Mouse (Mus musculus): ENCODE measurements around the gene Als2cr12. TPM values are rescaled to one million over a fixed set of nuclear protein-coding genes. Genes with fewer than 3 reads are reported as not detected.
A peak's percentile ranks its signal among the peaks of the same experiment; 100 is the strongest.
"Not testable (repeated sequence)": the region's sequence is repeated elsewhere in the genome, so short reads cannot be mapped to it uniquely, and the experiment has no call there.

Als2cr12 gene
- total RNA-seq (2021) = under 1 TPM in 1 of 2 experiments, not detected in 1; 0.60 TPM

DNA sequence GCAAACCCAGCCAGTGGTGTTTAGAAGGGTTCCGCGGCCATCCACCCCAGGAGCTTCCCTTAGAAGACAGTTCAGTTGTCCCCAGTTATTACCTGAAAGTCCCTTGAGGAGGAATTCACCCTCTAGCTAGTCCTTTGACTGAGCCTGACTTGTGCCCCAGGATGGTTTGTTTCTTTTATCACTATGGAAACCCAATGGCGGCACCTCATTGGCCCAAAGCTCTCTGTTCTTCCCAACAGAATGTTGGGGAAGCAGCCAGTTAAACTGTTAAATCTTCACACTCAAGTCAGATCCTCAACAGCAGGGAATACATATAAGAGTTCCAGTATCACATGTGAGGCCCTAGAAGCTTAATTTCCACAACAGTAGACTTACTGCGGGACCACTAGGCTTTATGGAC is at the start of gene Als2cr12:
Gene Als2cr12, minus strand, starts transcription at position 180 of the 400 bp plus-strand sequence.
- DNase-seq = not testable (repeated sequence)
- intact Hi-C loops (cut with DNase I) = loop anchor here (2.0 kb wide), 1 partner anchor 201 kb away; no protein-coding TSS in a partner anchor

DNA sequence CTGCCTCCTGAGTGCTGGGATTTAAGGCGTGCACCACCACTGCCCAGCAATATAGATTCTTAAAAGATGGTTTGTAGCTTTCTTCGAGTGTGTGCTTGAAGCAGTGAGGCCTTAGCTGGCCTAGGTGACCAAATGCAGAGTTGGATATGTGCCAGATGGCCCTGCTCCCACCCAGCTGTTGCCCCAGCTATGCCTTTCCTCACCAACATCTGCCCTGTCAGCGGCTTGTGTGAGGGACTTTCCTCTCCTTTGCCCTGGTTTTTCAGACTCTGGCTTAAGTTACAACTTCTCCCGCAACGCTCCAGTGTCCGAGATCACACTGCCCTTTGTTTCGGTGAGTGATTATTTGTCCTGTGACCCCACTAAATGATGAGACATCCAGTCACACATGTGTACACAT is 48.9 kb upstream of the Als2cr12 start:
- DNase-seq = no peak
- intact Hi-C loops (cut with DNase I) = no loop called here

DNA sequence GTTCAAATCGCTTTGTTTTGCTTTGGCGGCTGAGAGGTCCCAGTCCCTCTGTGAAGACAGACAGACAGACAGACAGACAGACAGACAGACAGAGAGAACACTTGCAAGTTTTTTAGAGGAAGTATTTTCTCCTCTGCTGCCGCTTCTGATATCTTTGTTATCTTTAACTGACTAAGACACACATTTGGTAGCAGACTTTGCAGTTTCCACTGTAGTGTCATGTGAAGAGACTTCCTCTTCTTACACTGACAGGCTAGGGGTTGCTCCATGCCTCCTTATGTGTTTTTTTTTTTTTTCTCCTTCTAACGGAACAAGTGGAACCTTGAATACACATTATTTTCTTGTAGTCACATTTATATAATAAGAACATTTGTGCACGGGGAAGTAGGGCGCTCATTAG is 47.5 kb upstream of the Als2cr12 start:
- intact Hi-C loops (cut with DNase I) = no loop called here
- no peak for DNase-seq

DNA sequence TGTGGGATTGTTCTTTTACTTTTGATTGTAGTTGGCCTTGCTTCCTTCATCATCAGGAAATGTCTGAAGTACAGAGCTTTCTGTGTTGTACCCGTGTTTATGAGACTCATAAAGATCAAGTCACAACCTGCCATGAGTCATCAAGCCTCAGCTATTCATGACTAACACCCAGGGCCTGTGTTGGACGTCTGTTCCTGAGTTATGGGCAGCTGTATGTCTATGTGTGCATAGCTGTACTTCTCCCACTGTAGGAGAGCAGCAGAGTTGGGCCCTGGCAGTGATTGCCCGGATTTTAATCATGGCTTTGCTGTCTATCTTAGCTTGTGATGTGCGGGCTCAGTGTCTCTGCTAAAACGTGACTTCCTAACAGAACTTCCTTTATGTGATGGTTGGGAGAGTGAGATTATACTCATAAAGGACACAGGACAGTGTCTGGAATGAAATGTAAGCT is 46.8 kb upstream of the Als2cr12 start:
- intact Hi-C loops (cut with DNase I) = no loop called here
- no peak for DNase-seq

DNA sequence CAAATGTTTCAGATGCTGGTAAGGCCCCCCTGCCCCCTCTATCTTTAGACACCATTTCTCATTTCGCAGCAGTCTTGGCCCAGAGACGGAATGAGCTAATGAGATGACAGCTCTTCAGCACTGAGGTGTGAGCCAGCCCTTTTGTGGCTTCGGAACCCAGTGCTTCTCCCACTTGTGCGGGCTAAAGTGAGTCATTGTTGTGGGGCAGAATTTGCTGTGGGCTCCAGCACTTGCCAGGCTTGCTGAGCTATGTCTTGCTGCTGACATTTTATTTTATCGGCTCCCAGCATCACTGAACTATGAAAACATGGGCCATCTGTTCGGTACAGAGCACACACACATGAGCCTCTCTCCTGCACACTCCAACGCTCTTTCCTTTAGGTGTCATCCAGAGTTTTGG is 43.7 kb upstream of the Als2cr12 start:
- intact Hi-C loops (cut with DNase I) = no loop called here
- DNase-seq = no peak

DNA sequence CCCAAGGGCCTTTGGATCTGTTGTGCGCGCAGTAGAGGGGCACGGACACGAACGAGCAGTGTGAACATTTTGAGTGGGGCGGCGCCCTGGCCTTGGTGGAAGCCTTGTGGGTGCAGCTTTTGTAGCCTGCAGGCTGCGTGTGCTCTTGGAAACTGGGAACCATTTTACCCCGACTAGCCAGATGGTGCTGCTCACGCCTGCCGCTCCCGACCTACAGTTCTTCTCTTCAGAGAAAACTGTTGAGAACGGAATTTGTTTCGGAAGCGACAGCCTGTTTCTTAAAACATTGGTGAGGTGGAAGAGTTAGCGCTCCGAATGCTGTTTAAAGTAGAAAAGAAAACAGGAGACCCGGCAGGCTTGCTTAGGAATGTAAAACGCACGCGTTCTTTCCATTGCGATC is 41.2 kb upstream of the Als2cr12 start:
- no peak for DNase-seq
- intact Hi-C loops (cut with DNase I) = no loop called here

DNA sequence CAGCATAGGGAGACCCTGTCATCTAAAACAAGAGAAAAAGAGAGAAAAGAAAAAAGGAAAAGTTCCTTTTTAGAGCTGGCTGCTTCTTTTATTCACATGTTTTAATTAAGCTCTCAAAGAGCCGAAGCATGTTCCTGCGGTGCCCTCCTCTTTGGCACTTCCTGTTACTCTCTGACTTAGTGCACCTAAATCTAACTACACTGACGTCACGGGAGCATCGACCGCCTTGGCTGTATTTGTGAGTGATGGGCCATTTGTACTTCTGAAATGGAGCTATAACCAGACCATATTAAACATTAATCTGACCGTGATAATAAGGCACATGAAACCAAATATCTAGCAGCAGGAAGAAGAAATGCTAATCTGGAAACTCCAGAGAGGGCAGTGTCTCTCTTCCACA is 40.2 kb upstream of the Als2cr12 start:
- intact Hi-C loops (cut with DNase I) = no loop called here
- no peak for DNase-seq

DNA sequence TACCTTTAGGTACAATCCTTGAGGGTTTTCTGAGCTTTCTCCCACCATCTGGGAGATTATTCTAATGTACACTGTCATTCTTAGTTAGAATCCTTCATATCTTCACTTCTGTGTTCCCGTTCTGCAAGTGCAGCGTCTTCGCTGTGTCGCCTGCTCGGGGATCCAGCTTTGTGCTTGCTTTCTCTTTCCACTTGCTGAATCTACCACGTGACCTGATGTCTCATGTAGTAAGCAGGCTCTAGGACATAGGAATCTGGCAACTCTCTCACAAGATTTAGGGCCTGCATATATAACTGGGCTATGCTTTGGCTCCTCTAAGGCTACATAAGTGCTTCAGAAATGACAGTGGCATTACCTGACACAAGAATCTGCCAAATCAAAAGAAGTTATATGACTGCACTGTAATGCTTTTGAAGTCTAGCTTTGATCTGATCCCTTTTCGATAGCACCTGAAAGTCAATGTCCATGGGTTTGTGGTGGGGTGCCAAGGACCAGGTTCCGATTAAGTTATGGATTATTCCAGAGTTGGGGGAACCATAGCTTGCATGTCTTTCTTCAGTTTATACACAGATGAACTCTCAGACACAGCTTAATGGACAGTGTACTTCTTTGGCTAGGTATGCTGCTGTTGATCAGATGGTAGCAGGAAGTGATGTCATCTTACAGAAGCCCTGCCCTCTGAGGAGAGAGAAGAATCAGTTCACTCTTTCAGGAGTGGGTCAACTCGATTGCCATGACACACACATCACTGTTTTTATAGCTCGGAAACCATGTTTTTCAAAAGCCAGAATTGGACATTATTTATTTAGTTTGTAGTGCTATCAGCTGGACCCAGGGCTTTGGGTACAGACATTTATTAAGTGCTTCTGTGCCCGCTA is 38.5 kb upstream of the Als2cr12 start:
- no peak for DNase-seq
- intact Hi-C loops (cut with DNase I) = no loop called here

DNA sequence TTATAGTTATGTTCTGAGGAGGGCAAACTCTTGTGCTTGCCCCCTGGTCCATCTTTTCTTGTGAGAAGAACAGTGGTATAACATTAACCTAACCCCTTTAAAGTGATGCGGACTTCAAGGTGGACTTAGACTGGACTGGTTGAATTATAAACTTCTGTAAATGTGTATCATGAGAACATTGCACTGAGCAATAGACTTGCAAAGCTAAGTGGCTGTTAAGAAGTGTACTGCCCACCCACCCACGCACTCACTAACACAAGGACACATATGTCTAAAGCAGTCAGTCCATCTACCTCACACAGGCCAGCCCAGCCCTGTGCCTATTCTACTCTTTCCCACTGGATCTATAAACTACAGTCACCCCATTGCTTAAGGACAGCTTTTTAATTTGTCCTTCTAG is 37.8 kb upstream of the Als2cr12 start:
- intact Hi-C loops (cut with DNase I) = no loop called here
- no peak for DNase-seq

DNA sequence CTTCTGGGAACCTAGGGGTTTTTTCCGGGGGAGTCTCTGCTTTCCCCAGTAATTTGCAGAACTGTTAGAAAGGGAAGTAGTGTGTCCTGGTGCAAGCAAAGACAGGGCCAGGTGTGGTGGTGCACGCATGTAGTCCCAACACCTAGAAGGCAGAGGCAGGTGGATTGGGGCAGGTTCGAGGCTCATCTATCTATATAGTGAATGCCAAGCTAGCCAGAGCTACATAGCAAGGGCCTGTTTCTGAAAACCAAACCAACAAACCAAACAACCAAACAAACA is 32.7 kb upstream of the Als2cr12 start:
- intact Hi-C loops (cut with DNase I) = no loop called here
- DNase-seq = no peak

DNA sequence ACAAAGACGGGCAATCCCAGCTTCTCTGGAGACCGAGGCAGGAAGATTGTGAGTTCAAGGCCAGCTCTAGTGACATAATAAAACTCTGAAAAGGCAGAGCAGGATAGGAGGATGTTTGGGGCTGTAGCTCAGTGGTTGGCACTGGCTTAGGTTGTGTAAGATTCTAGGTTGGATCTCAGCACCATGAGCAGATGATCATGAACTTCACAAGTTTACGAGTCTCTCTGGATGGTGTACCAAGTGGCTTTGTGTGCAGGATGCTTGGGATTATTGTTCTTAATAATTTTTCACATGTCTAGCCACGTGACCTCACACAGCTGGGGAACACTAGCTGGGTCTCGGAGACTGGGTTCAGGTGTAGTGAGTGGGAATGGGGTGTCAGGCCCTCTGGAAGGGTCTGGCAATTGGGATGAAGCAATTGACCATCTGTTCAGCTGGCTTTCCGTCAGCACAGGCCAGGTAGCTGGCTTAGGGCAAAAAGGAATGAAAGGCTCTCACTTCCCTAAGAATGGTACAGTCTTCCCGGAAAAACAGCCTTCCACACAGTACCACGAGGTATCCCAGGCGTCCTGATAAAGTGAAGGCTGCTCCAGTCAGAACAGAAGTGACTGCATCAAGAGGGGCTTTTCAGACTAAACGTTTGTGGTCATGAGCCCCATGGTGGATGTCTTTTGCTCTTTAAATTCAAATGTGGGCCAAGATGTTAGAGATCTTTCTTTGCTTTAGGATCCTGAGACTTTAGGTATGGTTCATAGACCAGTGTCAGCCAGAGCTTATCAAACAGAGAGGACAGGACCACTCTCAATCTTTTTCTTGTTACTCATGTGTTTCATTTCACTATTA is 32.2 kb upstream of the Als2cr12 start:
- intact Hi-C loops (cut with DNase I) = no loop called here
- DNase-seq = no peak

DNA sequence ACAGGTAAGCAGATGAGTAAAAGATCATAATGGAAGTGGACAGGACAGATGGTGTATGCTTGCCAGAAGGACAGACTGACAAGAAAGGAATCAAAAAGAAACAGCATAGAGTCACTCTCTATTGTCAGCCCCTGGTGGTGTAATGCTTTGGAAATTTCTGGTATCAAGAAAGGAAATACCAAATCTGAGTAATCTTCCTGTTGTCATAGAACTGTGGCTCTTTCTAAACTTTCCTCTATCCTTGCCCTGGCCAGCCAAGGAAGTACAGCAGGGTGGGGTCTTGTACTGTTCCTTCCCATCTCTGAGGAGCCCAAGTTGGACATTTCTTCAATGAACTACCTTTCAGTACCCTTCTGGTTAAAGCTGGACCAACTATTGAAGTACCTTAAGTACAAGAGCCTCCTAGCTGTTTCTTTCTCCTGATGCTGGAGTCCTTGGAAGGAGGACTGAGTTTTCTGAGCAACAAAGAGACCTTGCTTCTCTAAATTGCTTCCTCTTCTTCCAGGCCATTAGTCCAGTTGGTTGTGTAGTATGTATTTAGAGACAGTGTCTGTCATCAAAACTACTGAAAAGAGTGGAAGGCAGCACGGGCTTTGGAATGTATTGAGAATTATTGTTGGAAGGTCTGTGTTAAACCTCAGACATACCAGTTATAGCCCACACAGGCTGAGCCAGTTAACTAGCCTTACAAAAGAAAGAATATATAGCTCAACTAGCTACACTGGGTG is 31.4 kb upstream of the Als2cr12 start:
- intact Hi-C loops (cut with DNase I) = no loop called here
- peak in 1 of 2 experiments; percentile 37 for DNase-seq

DNA sequence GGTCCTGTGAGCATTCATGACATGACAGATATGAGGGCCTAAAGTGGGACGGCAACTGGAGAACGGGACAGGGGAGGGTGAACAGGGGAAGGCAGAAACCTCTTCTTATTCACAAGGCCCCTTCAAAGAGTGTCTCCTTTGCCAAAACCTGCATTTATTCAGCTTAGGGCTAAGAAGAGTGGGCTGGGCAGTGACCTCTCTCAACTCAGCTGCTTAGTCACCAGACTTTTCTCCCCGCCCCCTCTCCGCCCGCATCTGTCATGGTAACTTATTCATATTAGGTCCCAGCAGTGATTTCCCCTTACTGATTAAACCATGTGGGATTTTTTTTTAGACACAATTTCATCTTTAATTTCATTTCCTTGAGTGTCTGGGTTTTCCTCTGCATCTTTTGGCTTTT is 30.0 kb upstream of the Als2cr12 start:
- DNase-seq = no peak
- intact Hi-C loops (cut with DNase I) = no loop called here

DNA sequence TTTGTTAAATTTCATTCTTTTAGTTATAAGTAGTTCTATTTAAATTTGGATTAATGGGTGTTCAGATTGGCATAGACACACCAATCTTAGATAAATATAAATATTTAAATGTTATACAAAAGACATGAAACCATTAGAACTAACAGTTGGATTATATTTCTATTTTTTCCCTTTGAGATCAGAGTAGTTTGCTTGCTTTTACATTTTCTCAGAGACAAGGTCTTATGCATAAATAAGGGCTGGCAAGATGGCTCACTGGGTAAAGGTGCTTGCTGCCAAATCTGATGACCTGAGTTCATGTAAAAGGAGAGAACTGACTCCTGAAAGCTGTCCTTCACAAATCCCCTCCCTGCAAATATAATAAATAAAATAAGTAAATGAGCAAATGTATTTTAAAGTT is 29.3 kb upstream of the Als2cr12 start:
- no peak for DNase-seq
- intact Hi-C loops (cut with DNase I) = no loop called here

DNA sequence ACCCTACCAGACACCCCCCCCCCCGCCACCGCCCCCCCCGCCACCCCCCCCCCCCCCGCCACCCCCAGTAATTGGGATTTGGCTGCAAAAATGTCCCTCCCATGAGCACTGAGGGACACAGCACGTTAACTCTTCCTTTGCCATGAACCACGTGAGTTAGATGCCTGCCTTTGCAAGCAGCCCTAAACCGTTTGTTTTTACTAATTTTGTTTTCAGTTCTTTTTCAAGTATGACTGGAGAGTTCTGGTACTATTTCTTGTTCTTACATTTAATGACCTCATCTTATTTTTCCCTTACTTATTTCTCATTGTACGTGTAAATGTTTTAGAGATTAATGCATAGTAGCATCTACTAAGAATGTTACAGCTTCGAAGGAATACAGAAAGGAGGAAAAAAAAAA is 28.7 kb upstream of the Als2cr12 start:
- intact Hi-C loops (cut with DNase I) = no loop called here
- no peak for DNase-seq

DNA sequence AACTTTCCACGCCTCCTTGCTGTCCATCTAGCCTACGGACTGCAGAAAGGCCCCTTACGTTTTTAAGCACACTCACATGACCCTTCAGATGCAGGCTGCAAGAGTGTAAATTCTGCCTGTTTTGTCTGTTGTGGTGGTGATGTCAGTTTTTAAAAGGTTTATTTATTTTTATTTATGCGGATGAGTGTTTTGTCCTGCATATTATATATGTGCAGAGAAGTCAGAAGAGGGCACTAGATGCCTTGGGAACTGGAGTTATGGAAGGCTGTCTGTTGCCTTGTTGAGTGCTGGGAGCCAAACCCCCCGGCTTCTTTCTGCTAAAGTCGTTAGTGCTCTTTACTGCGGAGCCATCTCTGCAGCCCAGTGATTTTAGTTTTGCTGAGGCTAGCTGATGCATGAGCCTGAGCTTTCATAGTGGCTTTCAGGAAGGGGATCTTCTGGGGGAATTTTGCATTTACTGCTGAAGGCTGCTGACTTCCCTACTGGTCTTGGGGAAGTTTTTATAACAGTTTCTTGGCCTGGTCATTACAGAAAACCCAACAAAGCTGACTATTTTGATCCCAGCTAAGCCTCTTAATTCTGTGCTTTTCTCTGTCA is 28.1 kb upstream of the Als2cr12 start:
- no peak for DNase-seq
- intact Hi-C loops (cut with DNase I) = no loop called here

DNA sequence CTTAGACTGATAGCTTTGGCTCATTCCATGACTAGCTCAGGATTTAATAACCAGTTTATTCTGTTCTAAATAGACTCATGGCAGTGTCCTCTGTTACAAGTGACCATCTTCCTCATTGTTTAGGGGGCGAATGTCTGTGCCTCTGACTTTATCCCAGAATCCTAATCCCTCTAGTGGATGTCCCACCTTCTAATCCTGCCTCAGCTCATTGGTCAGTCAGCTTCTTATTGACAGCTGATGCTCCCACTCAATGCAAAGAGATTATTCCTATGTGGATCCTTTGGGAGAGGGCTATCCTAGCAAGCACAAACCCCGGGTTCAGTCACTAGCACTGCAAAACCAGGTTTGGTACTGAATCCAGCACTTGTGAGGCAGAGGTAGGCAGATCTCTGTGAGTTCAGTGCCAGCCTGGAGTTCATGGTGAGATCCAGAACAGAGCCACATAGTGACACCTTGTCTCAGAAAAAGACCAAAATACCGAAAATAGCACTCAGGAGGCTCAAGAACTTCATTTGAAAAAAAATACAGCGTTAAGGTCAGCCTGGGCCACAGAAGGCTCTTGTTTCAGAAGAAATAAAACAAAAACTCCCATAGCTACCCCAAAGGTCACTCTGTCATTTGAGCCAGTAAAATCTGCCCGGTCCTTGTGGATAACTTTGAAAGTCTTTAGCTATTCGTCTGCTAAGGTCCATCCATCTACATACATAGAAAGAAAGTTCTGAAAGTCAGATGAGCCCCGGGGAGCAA is 27.4 kb upstream of the Als2cr12 start:
- intact Hi-C loops (cut with DNase I) = no loop called here
- no peak for DNase-seq

DNA sequence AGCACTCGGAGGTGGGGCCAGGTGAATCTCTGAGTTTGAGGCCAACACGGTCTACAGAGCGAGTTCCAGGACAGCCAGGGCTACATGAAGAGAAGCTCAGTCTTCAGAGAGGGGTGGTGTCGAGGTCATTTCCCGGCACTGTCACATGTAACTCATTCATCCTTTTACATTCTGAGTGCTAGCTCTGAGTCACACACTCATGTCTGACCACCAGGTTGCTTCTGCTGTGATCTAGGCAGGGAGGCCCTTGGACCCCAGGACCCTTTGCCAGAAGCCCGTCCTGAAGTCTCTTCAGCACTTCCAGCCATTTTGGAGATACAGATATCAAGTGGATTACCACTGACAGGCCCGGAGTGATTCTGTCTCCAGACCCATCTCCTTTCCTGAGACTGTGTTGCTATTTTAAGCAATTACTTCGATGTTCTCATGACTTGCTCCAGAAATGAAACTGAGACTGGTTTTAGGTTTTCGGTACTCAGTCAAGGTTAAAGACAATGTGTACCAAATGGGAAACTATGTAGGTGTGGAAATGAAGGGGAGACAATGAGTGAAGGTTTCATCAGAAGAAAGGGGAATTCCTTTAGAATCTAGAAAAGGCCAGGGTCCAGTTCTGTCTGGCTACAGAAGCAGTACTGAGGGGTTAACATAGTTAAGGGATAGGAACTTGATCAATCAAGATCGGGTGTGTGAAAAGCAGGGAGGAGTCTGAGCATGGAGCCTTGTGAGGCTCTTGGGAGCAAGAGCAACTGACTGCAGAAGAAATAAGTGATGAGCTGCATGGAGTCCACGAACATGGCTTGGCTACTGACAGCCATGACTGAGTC is 26.5 kb upstream of the Als2cr12 start:
- intact Hi-C loops (cut with DNase I) = no loop called here
- no peak for DNase-seq

DNA sequence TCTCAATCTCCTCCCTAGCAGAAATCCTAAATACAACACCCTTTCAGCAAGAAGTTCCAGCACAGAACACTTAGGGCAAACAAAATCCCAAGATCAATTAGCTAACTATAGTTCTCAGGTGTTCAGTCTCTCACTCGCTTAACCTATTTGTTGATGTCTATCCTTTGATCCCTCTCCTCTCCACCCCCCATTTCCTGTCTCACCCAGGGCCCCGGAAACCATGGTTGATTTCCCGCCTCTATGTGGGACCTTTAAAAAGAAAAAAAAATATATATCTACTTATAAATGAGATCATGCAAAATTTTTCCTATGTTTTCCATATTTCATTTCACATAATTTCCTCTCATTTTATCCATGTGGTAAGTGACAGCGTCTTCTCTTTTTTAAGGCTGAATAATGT is 25.2 kb upstream of the Als2cr12 start:
- no peak for DNase-seq
- intact Hi-C loops (cut with DNase I) = no loop called here

All from heart, postnatal 10 days (tissue).